Mouse (Mus musculus): ENCODE results near the gene Ccnh.
"Not testable (repeated sequence)": the region's sequence is repeated elsewhere in the genome, so short reads cannot be mapped to it uniquely, and the experiment has no call there.

Gene Ccnh

DNA sequence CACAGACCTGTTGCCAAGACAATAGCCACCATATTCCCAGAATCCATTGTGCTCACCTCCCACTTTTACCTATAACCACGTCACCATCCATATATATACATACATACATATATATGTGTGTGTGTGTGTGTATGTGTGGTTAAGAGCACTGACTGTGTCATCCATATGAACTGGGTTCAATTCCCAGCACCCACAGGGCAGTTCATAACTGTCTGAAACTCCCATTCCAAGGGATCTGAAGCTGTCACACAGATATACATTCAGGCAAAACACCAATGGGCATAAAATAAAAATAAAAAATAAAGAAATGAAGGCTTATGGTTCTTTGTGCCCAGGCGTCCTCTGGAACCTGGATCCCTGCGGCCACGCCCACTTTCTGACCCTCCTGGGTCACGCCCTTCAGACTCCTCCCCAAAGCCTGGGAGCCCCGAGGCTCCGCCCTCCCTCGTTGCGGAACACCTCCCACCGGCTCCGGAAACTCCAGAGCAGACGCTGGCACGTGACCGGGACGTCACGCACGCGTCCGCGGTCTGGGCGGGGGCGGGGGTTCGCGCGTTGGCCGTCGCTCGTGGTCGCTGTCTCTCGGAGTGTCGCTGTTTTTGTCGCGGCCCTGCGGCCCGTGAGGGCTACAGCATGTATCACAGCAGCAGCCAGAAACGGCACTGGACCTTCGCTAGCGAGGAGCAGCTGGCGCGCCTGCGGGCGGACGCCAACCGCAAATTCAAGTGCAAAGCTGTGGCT lies at the start of gene Ccnh:
Gene Ccnh (plus strand): TSS at position 506 of the 741 bp plus-strand sequence.
- DNase-seq: peak; percentile 88 to 90

GRCm38 (mm10) chr13:85143361-85143760 lies 45.8 kb upstream of the Ccnh start:
- not testable (repeated sequence) for DNase-seq

DNA sequence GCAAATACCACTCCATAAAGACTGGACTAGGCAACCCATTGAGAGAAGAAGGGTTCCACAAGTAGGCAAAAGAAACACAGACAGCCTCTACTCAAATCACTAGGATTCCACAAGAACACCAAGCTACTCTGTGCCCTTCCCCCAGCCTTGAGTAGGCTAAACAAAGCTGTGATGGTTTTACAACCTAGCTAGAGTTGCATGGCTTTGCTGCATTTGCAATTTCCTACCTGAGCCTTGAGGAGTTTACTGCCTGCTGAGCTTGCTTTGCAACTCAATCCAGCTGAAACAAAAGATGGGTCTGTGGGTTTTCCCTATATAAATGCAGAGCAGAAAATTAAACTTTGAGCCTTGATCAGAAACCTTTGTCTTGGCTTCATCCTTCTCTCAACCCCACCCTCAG lies 42.7 kb upstream of the Ccnh start:
- DNase-seq: no peak

- DNase-seq: no peak
These were observed 34.5 kb upstream of the Ccnh start for GRCm38 (mm10) chr13:85154746-85155145.

DNA sequence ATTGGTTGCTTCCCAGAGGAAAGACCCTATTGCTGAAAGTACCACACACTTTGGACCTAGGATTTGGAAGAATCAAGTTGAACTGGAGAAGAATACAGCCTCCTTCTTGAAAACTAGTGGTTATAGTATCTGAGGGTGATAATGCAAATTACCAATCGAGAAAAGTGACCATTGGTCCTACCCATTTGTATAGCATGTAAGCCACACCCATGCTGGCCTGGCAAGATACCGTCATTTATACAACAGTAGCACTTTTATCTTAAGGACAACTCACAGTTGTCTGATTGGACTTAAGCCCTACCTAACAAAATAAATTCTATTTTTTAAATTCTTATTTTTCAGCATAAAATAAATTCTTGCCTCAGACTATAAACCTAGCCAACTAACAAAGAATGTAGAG lies 29.2 kb upstream of the Ccnh start:
- DNase-seq: no peak

DNA sequence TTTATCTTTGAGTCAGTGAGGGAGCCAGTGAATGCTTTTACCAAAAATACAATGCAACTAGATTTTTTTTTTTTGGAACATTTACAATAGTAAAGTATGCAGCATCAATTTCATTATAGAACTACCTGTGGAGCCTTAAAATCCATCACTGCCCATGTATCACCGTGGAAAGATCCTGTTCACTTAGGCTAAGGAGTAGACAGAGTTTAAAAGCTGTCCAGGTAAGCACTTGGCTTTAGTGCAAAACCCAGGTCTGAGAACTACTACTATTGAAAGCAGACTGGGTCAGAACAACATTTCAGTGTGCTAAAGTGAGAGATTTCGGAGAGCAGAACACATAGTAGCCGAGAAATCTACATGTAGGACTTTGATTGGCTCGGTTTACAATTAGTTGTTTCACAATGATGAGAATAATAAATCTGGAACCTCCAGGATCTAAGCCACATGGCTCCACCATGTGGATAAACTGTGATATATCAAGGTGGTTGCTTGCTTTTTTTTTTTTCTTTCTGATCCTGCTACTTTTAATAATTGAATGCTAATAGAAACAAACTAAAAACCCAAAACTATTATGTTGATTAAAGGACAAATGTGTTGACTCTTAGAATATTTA lies 24.6 kb upstream of the Ccnh start:
- no peak for DNase-seq

DNA sequence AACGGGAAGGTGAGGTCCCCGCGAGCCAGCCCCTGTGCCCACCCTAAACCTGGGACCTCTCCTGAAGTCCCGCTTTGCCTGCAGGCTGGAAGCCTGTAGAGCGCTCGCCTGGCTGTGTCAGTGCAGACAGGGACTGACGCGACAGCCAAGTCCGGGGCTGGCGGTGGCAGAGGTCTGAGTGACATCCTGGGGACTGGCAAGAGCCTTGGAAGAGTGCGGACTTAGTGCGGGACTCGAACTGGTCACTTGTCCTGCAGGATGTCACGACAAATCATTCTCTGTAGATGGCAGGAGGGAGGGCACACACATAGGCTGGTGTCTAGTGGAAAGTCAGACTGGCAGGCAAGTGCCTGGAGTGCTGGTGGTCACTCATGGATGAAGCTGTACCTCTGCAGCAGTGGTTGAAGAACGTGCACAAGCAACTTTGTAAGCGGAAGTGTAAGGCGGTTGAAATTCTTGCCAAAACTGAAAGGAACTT lies 475 bp downstream of the Ccnh start:
- DNase-seq: no peak

- DNase-seq: no peak
These were observed 2.0 kb downstream of the Ccnh start for GRCm38 (mm10) chr13:85191253-85191652.

DNA sequence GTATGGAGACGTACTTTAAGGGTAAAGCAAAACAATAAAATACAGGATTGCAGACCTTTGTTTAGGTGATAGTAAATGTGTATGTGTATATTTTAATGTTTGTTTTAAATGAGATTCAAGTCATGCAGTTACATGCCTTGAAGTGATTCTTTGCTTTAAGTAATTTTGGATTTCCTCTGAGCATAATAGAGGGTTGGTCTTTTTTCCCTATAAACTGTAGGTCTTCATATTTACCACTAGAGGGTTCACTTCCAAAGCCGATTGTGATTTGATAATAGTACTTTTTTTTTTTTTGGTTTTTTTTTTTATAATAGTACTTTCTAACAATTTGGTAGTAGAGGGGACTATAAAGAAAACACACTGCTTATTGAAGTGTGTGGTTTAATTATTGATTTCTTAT lies 18.3 kb downstream of the Ccnh start:
- no peak for DNase-seq

DNA sequence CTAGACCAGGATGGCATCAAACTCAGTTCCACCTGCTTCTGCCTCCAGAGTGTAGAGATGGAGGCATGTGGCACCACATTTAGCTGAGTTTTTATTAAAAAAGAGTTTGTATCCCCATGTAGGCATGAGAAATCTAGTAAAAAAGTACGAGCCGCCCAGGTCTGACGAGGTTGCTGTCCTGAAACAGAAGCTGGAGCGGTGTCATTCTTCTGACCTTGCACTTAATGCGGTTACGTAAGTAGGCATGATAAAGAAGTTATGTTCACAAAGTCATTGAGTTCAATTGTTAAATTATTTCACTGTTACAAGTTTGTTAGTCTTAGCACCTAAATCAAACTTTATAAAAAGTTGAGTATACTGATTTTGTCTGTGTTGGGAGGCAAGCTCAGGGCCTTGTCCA lies 19.4 kb downstream of the Ccnh start:
- no peak for DNase-seq

GRCm38 (mm10) chr13:85210353-85210752 lies 21.1 kb downstream of the Ccnh start:
- no peak for DNase-seq

- DNase-seq: no peak
These were observed 29.4 kb downstream of the Ccnh start for GRCm38 (mm10) chr13:85218656-85219055.

GRCm38 (mm10) chr13:85238760-85239159 lies 49.6 kb downstream of the Ccnh start:
- DNase-seq: no peak
